Mouse (Mus musculus): ENCODE measurements at regions not wholly inside any gene's neighbourhood (a gene's known extent, or its start where the extent isn't known, plus 50 kb on each side); places are given as distances from the start of the nearest gene placed in this dataset.
A peak's percentile ranks its signal among the peaks of the same experiment; 100 is the strongest.
"Not testable (repeated sequence)": the region's sequence is repeated elsewhere in the genome, so short reads cannot be mapped to it uniquely, and the experiment has no call there.

DNA sequence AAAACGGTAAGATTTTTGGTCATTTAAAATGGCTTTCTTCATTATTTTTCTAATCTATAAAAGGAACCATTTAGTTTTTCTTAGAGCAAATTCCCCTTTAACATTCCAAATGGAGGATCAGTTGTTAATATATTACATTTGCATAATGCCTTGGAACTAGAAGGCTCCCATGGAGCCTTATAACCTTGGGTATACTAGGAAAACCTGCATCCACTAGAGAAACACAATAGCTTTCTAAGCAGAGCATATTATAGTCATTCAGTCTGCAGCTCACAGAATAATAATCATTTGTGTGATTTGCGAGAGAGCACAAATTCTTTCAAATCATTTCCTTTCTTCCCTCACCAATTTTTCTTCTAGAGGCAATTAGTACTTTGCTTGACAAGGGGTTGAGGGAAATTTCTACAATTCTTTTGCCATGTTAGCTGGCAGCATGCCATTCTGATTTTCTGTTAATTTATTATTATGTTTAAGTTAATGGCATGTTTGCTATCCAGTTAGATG lies 418.0 kb upstream of the Slc39a10 start:
- no peak for DNase-seq (ENCODE audit: low read depth, low spot score)
- WGBS = 85% methylated on average over 2 of the region's 2 CpGs

DNA sequence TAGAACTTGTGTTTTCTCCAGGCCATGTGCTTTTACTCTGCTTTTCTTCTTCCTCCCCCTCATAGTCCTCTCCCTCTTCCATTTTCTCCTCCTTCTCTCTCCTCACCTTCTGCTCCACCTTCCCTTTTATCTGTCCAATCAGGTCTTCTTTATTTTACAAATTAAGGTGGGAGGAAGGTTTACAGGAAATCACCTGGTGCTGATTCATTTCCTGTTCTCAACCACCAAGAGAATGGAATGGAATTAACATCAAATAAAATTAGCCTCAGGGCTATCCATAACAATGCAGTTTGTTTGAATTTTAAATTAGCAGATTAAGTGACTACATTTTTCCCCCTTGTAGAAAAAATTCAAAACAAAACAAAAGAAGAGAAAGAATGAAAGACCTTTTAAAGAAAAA lies 414.3 kb upstream of the Slc39a10 start:
- no peak for DNase-seq (ENCODE audit: low read depth, low spot score)

DNA sequence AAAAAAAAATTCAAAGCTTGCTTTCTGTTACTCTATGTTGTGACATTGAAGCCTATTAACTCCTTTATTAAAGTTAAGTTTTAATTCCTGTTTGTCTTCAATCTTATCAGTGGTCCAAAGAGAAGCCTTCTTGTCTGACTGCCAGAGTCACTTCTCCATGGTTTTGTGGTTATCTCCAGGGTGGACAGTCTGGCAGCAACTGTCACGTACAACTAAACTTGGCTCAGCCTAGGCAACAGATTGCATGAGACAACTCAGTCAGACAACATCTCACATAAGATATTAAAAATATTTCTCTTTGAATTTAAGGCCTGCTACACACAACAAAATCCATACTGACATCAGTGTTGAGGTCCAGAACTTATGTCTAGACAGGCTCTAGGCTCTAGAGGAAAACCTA lies 406.7 kb upstream of the Slc39a10 start:
- 90% methylated on average over 1 of the region's 1 CpGs for WGBS
- no peak for DNase-seq (ENCODE audit: low read depth, low spot score)

DNA sequence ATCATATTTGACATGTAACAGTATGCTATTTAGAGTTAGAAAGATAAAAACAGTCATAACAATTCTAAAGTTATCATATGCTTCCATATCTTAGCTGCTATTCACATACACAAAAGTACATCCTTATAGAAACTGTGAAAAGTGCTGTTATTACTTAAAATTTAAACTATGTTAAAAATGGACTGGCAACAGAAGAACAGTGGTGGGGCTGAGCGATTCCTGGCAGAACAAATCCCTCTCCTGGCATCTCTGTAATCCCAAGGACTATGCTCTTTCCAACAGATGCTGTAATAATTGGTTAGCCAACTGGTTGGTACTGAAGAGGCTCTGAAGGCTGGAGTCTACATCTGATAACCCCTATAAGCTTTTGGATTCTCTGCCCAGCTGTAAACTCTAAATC lies 393.0 kb upstream of the Slc39a10 start:
- no peak for DNase-seq (ENCODE audit: low read depth, low spot score)
- WGBS = 81% methylated on average over 1 of the region's 1 CpGs

DNA sequence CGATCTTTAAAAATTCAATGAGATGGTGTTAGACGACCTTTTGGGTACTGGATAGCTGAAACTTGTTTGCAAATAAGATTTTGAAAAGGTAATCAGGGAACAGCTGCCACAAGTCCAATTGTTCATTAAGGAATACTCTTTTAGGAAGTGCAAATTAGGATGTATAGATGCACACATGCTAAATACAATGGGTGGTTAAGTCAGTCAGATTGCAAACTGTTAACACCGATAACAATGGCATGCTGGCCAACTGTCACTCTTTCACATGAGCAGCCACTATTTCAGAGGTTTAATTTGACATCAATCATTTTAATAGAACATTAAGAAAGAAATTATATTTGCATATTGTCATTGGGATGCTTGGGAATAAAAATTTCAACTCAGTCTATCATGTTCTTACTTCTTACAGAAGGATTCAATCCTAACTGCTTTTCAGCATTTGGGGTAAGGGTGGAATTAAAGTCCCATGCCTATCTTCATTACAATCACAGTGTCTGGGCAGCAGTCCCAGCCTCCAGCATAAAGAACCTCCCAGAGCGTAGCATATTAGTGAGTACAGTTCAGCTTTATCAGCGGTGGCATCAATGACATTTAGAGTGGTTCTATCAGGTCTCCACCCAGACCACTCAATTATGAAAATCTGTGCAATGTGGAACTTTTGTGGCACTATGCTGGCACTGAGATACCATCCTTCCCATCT lies 385.8 kb upstream of the Slc39a10 start:
- WGBS = 80% methylated on average over 5 of the region's 5 CpGs
- no peak for DNase-seq (ENCODE audit: low read depth, low spot score)

DNA sequence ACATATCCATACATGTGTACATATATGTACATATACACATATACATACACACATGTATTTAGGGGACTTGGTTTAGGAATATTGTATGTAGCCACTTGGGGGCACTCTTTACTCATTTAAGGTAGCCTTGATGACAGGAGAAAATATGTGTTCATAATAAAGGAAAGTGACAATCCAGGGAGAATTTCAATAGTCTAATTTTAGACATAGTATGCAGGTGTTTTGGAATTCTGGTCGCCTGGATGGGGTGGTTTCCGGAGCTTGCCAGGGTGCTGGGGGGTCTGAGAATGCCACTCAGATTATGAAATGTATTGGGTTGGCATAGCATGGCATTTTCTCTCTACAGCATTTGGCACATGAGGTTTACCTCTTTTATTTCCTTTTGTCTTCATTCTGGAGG lies 385.2 kb upstream of the Slc39a10 start:
- DNase-seq (ENCODE audit: low read depth, low spot score) = peak; percentile 11
- 13% methylated on average over 2 of the region's 2 CpGs for WGBS

DNA sequence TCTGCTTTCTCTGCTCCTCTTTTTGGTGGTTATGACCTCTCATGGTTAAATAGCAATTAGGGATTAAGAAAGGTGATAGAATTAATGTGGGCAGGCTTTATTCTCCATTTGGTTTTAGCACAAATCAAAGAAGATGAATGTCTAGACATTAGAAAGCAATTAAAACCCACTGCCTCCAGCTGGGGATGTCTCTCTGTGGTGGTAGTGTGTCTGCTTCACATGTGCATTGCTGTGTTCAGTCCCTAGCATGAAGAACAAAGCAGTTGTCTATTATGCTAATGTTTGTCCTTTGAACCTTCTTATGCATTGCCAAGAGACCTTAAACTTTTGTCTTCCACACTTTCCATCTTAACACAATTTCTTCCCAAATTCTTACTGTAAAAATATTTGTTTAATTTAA lies 379.5 kb upstream of the Slc39a10 start:
- no peak for DNase-seq (ENCODE audit: low read depth, low spot score)

DNA sequence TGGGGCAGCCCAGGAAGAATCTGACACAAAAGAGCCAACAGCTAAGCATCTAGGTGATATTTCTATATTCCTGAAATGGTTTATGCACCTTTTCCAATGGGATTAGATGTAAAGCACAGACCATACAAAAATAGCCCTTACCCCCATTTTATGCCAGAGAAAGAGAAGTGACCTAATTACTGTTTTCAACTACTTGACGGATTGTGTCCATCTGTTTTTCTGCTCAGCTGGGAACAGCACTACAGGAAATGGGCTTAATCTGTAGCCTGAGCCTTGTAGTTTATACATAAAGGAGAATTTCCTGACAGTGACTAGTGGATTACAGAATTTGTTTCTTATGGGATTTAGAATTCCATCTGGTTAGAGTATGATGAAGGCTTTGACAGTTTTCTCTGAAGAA lies 371.0 kb upstream of the Slc39a10 start:
- no peak for DNase-seq (ENCODE audit: low read depth, low spot score)
- 67% methylated on average over 1 of the region's 1 CpGs for WGBS

DNA sequence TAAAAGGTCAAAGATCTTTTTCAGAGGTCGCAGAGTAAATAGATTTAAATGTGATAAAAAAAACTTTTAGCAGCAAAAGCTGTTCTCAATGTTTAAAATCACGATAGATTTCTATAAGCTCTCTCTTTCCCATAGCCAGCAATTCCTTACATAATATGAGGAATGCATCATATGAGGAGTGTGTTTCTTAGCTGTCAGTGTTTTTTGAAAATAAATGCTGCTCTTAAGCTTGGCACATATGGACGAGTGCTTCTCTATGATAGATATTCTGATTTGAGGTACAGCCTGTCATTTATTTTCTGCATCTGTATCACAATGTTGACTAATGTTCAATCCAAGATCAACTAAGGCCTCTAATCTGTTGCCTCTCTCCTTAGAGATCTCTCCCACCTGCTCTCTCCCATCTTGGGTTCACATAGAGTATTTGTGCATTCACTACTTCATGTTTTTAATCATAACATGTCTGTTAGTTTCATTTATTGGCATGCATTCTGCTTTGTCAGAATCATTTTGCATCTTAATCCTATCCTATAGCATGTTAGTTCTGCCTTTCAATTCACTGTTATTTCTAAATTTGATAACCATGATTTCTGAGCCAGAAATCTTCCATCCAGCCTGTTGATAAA lies 369.0 kb upstream of the Slc39a10 start:
- DNase-seq (ENCODE audit: low read depth, low spot score) = no peak
- 78% methylated on average over 3 of the region's 3 CpGs for WGBS

DNA sequence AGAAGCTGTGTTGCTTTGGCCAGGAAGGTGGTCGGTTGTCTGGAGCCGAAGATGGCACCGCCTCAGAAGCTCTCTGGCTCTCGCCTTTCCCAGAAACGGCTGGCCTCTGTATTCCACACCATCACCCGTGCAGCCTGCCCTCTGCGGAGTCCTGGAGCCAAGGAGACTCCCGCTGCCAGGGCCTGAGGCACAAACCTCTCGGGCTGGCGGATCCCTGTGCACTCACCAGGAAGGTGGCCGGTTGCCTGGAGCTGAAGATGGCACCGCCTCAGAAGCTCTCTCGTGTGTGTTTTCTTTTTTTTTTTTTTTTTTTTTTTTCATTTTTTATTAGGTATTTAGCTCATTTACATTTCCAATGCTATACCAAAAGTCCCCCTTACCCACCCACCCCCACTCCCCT lies 358.1 kb upstream of the Slc39a10 start:
- 84% methylated on average over 13 of the region's 13 CpGs for WGBS
- DNase-seq (ENCODE audit: low read depth, low spot score) = not testable (repeated sequence)

DNA sequence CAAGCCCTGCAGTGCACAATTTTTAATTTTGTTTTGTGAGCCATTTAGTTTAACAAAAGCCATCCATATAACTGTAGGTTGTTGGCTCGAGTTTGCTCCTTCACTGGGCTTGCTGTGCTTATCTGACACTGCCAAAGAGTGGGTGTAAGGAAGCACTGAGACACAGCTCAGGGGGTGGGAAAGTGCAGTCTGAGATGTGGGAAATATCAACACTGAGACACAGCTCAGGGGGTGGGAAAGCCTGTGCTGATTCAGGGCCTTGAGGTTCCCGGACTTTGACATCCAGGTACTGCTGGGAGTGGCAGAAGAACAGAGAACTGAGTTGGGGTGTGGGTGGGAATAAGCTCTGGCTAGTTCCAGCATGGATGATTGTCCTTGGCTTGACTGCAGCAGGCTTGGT lies 324.4 kb upstream of the Slc39a10 start:
- peak; percentile 54 for DNase-seq (ENCODE audit: low read depth, low spot score)
- 27% methylated on average over 2 of the region's 2 CpGs for WGBS

DNA sequence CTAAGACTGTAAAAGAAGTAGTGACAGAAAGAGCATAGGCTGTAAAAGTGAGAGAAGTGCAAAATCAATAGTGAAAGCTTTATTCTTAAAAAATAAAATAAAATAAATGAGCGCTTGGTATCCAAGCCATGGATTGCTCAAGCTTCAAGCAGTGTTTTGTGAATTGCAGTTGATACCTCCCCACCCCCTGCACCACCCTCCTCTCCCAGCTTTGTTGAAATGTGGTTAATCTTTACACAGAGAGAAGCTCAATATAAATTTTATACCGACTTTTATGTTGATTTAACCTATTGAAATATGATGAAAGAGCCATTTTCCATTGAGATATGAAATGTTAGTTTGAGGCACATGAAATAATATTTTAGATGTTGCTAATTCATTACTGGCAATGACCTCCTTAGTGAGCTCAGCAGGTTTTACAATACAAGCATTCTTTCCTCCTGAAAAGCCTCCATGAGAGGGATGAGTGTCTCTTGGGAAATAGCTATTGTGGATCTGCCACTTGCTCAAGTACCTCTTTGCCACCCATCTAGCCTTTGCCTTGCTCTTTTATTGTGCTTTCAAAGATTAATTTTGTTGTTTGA lies 323.9 kb upstream of the Slc39a10 start:
- 22% methylated on average over 2 of the region's 2 CpGs for WGBS
- no peak for DNase-seq (ENCODE audit: low read depth, low spot score)

DNA sequence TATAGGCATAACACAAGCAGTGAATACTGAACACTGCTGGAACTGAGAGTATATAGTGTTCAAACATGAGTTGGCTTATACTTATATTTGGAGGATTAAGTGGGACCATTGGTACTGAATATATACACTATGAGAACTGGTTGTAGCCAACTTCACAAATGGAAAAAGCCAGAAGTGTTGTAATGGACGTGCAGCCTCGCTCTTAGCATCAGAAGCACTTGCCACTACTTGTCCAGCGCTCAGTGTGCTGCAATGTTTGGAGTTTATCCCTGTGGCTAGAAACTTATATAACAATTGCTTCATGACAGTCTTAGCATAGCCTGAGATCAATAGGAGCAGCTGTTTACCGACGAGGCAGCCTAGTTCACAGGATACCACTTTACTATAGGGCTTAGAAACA lies 320.8 kb upstream of the Slc39a10 start:
- DNase-seq (ENCODE audit: low read depth, low spot score) = no peak
- 90% methylated on average over 5 of the region's 5 CpGs for WGBS

DNA sequence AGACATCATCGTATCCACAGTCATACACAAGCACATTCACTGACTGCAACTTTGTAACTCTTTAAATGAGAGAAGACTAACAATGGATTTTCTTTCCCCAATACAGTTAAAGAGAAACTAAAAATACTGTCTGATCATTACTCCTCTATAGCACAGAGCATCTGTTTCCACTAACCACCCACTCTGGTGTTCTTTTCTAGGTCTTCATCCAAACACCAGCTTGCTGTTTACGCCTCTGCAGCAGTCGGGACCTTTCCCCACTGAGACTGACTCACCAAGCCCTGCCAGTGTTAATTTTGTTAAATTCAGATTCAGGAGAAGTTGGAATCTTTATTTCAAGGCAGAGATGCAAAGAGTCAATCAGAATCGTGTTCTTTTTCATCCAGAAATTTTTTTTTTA lies 300.3 kb upstream of the Slc39a10 start:
- DNase-seq (ENCODE audit: low read depth, low spot score) = no peak
- WGBS = 80% methylated on average over 4 of the region's 4 CpGs

DNA sequence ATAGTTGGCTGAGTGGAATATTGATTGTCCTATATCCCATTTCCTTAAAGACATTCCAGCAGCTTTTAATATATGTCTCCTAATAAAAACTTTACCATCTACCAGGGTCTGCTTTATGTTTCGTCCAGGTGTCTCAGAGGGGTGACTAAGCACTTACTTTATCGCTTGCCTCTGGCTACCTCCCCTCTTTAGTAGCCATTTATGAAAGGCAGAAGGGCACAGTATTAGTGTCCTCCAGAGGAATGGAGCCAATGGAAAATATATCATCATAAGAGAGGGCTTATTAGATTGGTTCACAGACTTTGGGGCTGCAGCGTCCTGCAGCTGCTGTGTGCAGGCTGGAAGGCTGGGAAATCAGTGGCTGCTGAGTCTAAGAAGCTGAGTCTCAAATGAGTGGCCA lies 271.8 kb upstream of the Slc39a10 start:
- 60% methylated on average over 3 of the region's 3 CpGs for WGBS
- DNase-seq (ENCODE audit: low read depth, low spot score) = no peak

DNA sequence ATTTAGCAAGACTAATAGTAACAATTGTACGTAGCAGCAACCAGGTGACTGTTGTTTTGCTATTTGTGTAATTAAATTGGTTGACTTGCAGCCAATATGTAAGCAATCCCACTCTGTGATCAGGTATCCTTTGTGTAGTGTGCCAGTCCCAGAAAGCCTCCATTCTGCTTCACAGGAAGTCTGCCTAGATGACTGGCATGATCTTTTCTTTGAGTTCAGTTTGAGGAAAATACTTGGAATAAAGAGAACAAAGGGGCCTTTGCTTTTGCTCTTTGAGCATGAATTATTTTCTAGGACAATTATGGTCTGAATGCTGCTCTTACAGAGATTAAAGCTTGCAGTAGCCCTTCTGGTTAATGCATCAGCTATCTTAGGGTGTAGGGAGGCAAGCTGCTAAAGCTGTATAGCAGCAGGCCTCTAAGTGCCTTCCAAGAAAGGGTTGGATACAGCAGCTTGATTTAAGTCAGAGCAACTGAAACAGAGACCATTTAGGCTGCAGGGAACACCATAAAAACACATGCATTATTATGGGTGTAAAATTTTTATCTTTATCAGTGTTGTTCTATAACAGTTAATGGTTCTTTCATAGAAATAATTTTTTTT lies 271.3 kb upstream of the Slc39a10 start:
- no peak for DNase-seq (ENCODE audit: low read depth, low spot score)
- WGBS = 69% methylated on average over 1 of the region's 1 CpGs

DNA sequence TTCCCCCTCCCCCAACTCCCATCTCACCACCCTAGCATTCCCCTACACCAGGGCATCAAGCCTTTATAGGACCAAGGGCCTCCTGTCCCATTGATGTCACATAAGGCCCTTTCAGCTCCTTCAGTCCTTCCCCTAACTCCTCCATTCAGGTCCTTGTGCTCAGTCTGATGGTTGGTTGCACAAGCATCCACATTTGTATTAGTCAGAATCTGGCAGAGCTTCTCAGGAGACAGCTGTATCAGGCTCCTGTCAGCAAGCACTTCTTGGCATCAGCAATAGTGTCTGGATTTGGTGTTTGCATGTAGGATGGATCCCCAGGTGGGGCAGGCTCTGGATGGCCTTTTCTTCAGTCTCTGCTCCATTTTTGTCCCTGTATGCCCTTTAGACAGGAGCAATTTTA lies 237.4 kb upstream of the Slc39a10 start:
- DNase-seq (ENCODE audit: low read depth, low spot score) = not testable (repeated sequence)

DNA sequence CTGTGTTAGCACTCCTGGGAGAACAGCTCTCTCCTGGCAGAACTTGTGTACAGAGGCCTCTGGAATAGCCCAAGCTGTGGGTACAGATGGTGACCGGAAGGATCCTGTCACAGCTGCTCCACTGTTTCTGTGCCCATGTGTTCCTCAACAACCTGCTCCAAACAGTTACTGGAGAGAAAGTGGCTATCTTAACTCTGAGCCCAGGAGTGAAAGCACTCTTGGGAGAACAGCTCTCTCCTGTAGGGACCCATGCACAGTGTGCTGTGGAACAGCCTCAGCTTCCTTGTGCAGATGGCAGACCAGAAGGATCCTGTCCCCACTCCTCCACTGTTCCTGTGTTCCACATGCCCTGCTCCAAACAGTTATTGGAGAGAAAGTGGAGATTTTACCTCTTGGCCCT lies 227.0 kb upstream of the Slc39a10 start:
- WGBS = 85% methylated on average over 1 of the region's 1 CpGs

DNA sequence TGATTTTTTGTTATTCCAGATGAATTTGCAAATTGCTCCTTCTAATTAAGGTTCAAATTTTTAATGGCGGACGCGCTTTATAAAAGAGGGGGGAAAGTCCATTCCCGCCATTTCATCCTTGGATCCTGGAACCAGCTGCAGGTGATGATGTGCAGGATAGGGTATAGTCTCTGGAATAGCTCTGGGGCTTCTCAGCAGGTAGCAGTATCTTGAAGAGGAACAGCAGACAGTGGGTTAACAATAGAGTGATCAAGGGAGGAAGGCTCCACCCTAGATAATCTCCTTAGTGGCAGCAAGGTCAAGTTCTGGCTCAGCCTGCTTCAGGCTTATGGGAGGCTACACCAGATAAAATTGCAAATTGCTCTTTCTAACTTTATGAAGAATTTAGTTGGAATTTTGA lies 224.0 kb upstream of the Slc39a10 start:
- not testable (repeated sequence) for DNase-seq (ENCODE audit: low read depth, low spot score)
- 93% methylated on average over 4 of the region's 4 CpGs for WGBS

More for the DNA sequence above, 227.0 kb upstream of the Slc39a10 start:
- no peak for DNase-seq (ENCODE audit: low read depth, low spot score)

DNA sequence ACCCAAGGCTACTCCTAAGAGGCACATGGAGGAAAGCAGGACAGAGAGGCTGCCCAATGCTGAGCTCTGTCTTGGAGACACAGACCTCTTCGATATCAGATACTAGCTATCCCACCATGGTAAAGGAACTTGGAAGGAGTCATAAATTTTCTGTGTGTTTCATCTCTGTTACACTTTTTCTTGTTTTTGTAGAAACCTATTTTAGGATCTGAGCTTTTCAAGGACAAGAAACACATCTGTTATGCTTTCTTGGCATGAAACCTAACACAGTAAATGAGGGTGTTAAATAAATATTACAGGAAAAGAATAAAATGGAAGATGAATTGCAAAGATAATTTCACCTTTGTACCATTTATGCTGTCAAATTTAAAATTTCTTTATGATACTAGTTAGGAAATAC lies 219.8 kb upstream of the Slc39a10 start:
- 76% methylated on average over 1 of the region's 1 CpGs for WGBS
- DNase-seq (ENCODE audit: low read depth, low spot score) = no peak

DNA sequence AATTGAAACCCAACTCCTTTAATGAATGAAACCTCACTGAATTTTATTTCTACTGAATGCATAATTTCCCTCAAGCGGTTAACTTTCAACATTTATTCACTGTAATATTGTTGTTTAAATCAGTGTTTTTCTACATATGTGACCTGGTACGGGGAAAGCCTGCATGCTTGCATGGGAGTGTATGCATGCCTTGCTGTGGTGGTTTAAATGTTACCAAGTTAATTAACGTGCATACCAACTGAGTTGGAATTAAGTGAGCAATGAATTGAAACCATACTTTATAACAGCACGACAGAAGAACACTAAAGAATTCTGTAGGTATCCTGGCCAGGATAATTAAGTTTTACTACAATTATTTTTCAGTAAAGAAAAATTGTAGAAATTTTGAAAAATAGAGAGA lies 211.4 kb upstream of the Slc39a10 start:
- DNase-seq (ENCODE audit: low read depth, low spot score) = no peak
- 88% methylated on average over 4 of the region's 4 CpGs for whole genome bisulfite sequencing

All from large intestine, adult 2 months (tissue).